Mouse (Mus musculus) kidney, adult 2 months (tissue): ENCODE measurements around the gene Slc33a1.

Source experiments
- CTCF ChIP-seq: fragments of 200-500 bp; conservative IDR thresholded peaks from 2 replicates; pipeline ENCODE4 v1.5.1; 2011; ENCODE audit warnings: low read depth, mild to moderate bottlenecking, control low read depth, low read length, moderate library complexity, mixed read lengths; ENCODE audit not compliant: insufficient read depth, insufficient read length
- POLR2A ChIP-seq: fragments of 200-500 bp; IDR thresholded peaks from one replicate; pipeline ENCODE4 v1.6.1; 2011; ENCODE audit warnings: low read depth, low read length, control low read depth

DNA sequence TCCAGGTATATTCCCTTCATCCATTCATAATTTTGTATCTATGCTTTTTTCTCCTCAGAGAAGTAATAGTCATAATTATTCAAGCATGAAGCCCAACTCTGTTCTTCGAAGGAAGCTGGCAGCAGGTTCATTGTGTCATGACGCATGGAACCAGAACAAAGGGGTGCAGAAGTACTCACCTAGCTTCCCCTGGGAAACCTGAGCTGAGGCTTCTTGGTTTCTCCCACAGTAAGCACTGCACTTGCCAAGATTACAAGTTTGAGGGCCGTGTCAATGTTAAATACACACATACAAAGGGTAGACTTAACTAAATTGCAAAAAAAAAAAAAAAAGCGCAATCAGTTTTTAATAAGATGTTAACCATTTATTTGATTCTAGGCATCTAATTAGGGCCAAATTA is 68.3 kb downstream of the Slc33a1 start:
- TF ChIP-seq POLR2A: no peak
- no peak for TF ChIP-seq CTCF
